Mouse (Mus musculus): Measurements from ENCODE around the gene Prune1.

GRCm38 (mm10) chr3:95208286-95208685 is 73.6 kb downstream of the Prune1 start:
- TF ChIP-seq POLR2A (IDR thresholded peaks at IDR 0.05; ENCODE audit: borderline replicate concordance, extremely low read depth, insufficient read depth, insufficient read length, poor library complexity, severe bottlenecking) (no peak), CTCF (IDR thresholded peaks at IDR 0.05; ENCODE audit: borderline replicate concordance, extremely low read depth, insufficient read depth, insufficient read length) (no peak)

Measured in brain, embryonic 14.5 days (tissue).